Comparison of ENCODE assay signal across 15 mouse cellular contexts in genomic region chr17:83812200-83812944, GRCm38 (mm10). TPM values are rescaled to one million over a fixed set of nuclear protein-coding genes. Genes with fewer than 3 reads are reported as not detected.
DNase-seq lines count a peak whose midpoint lies in the region; ATAC-seq lines count a peak whose summit lies in the region.
"Had no signal": no experiment of that assay in that cellular context is flagged by ENCODE, and none has a peak within 500 bp of the region (broad histone marks: within the 10 kb centered on the region; RNA-seq: fewer than 3 reads in every experiment).

No protein-coding gene starts in this region.

- no peaks in the 10 kb centered on the region for H3K9me3 ChIP-seq in forebrain, embryonic 16.5 days (ENCODE audit: control insufficient read depth, low read length)
- no peaks in the 10 kb centered on the region for H3K9me3 ChIP-seq in forebrain, embryonic 15.5 days
- H3K9me3 ChIP-seq: heart, embryonic 15.5 days; neural tube, embryonic 13.5 days had no signal

- no peak overlapping the region for H3K9ac ChIP-seq in forebrain, embryonic 16.5 days (replicated peaks; ENCODE audit: low read depth, low read length)
- no peak overlapping the region for H3K9ac ChIP-seq in forebrain, embryonic 15.5 days (replicated peaks)
- H3K9ac ChIP-seq: heart, embryonic 15.5 days; neural tube, embryonic 13.5 days had no signal

- intact Hi-C loops in gastrocnemius, postnatal 14 days (cut with DNase I; ENCODE audit: low total_unique reads), result no loop called here

- H3K4me2 ChIP-seq in forebrain, embryonic 16.5 days (ENCODE audit: low read length), result no peak overlapping the region
- H3K4me2 ChIP-seq in forebrain, embryonic 15.5 days (replicated peaks), result no peak overlapping the region
- H3K4me2 ChIP-seq: heart, embryonic 15.5 days; neural tube, embryonic 13.5 days had no signal

- 85% methylated on average over 17 of the region's 17 CpGs for WGBS in forebrain, embryonic 16.5 days
- WGBS in forebrain, embryonic 15.5 days, result 85% methylated on average over 17 of the region's 17 CpGs

- DNase-seq in 3T3-L1 (ENCODE audit: low read depth, low spot score), result peak; percentile 12
- peak; percentile 87 for DNase-seq in cerebellum, adult 11-12 months
- peak; percentile 56 for DNase-seq in fat pad, adult 2 months (ENCODE audit: extremely low read depth, low read depth, low spot score)
- no peak for DNase-seq in gastrocnemius, adult 8-10 months (ENCODE audit: low spot score in 2 of 2)
- no peak for DNase-seq in thymus, postnatal 0 days (ENCODE audit: low spot score)
- no peak for DNase-seq in gastrocnemius, postnatal 14 days
- DNase-seq: embryo, embryonic 11 days; gastrocnemius, postnatal 10 days; midbrain, embryonic 14.5 days; thymus, adult 18-20 months had no signal

- H3K36me3 ChIP-seq in forebrain, embryonic 16.5 days (ENCODE audit: control insufficient read depth, insufficient read depth), result peaks cover 2% of the 10 kb centered on the region
- no peaks in the 10 kb centered on the region; the same call in 1 of the 2 replicates for H3K36me3 ChIP-seq in forebrain, embryonic 15.5 days

- no peaks in the 10 kb centered on the region for H3K27me3 ChIP-seq in forebrain, embryonic 16.5 days (replicated peaks; ENCODE audit: control insufficient read depth, insufficient read depth, low read length)
- no peaks in the 10 kb centered on the region for H3K27me3 ChIP-seq in forebrain, embryonic 15.5 days
- H3K27me3 ChIP-seq: heart, embryonic 15.5 days; neural tube, embryonic 13.5 days had no signal

- no peaks in the 10 kb centered on the region for H3K4me1 ChIP-seq in forebrain, embryonic 16.5 days (replicated peaks; ENCODE audit: control insufficient read depth, insufficient read depth, low read length)
- H3K4me1 ChIP-seq in forebrain, embryonic 15.5 days, result no peaks in the 10 kb centered on the region
- H3K4me1 ChIP-seq: heart, embryonic 15.5 days; neural tube, embryonic 13.5 days had no signal

- peak; percentile 31; the same call in 1 of the 2 replicates for ATAC-seq in forebrain, embryonic 16.5 days
- ATAC-seq in forebrain, embryonic 15.5 days (replicated peaks), result no peak; the same call in 1 of the 2 replicates
- ATAC-seq: lung, postnatal 0 days had no signal

- H3K27ac ChIP-seq in forebrain, embryonic 16.5 days (ENCODE audit: low read length), result no peak overlapping the region
- no peak overlapping the region for H3K27ac ChIP-seq in forebrain, embryonic 15.5 days (replicated peaks)
- H3K27ac ChIP-seq: heart, embryonic 15.5 days; neural tube, embryonic 13.5 days had no signal

- H3K4me3 ChIP-seq in forebrain, embryonic 16.5 days (replicated peaks; ENCODE audit: low read length), result no peak overlapping the region
- no peak overlapping the region for H3K4me3 ChIP-seq in forebrain, embryonic 15.5 days
- H3K4me3 ChIP-seq: heart, embryonic 15.5 days; neural tube, embryonic 13.5 days had no signal

RNA-seq across cellular contexts. Expression of gene Haao, which starts 35.4 kb away (rescaled TPM):
- polyA plus RNA-seq in forebrain, embryonic 16.5 days (2015; fragmentation: Nextera tagmentation; extraction: Ambion mirVana), result 0.14 and 0.29 TPM in 2 replicates
- 0.13 TPM in 1 of 2 replicates, not detected in the other for polyA plus RNA-seq in forebrain, embryonic 15.5 days (2015; fragmentation: Nextera tagmentation; extraction: Ambion mirVana)
- under 1 TPM in 1 of 4 experiments, not detected in 3; 0.40 TPM for total RNA-seq in gastrocnemius, adult 8-10 months (2022)
- polyA plus RNA-seq in thymus, postnatal 0 days (2015; fragmentation: Nextera tagmentation; extraction: Ambion mirVana), result 5.6 and 5.9 TPM in 2 replicates
- total RNA-seq in gastrocnemius, postnatal 14 days (2021), result not detected
- polyA plus RNA-seq: neural tube, embryonic 13.5 days had no signal

Comparison
In these comparisons a context has a peak if more than half of its experiments do, and no peak if none do; other contexts are left out.
1. DNase-seq: peak in 3T3-L1 (single experiment), cerebellum, adult 11-12 months (single experiment) and fat pad, adult 2 months (single experiment); none in gastrocnemius, adult 8-10 months (0 of 2), thymus, postnatal 0 days (single experiment) and gastrocnemius, postnatal 14 days (single experiment).